Mouse (Mus musculus): ENCODE measurements at regions not wholly inside any gene's neighbourhood (a gene's known extent, or its start where the extent isn't known, plus 50 kb on each side); places are given as distances from the start of the nearest gene placed in this dataset.

GRCm38 (mm10) chr9:83700916-83701315, 105.2 kb downstream of the Elovl4 start:
- Histone ChIP-seq H3K27me3 (no peaks in the 10 kb centered on the region), H3K4me2 (no peak overlapping the region), H3K9me3 (replicated peaks) (no peaks in the 10 kb centered on the region), H3K9ac (no peak overlapping the region), H3K4me3 (no peak overlapping the region), H3K27ac (no peak overlapping the region), H3K4me1 (replicated peaks) (no peaks in the 10 kb centered on the region), H3K36me3 (no peaks in the 10 kb centered on the region)
- ATAC-seq (replicated peaks; ENCODE audit: insufficient number of reproducible peaks, insufficient read depth, low FRiP score, low read depth) = no peak
- WGBS = 84% methylated on average over 7 of the region's 7 CpGs

- H3K27ac ChIP-seq = no peak overlapping the region
- no peaks in the 10 kb centered on the region for H3K27me3 ChIP-seq
- H3K4me2 ChIP-seq = no peak overlapping the region
- no peak overlapping the region for H3K9ac ChIP-seq
- WGBS = 83% methylated on average over 7 of the region's 7 CpGs
- no peaks in the 10 kb centered on the region for H3K4me1 ChIP-seq (replicated peaks)
- H3K9me3 ChIP-seq (replicated peaks) = no peaks in the 10 kb centered on the region
- H3K36me3 ChIP-seq = no peaks in the 10 kb centered on the region
- ATAC-seq (replicated peaks; ENCODE audit: insufficient number of reproducible peaks, insufficient read depth, low FRiP score, low read depth) = no peak
- H3K4me3 ChIP-seq = no peak overlapping the region
Observed at GRCm38 (mm10) chr9:83700056-83700455, 106.0 kb downstream of the Elovl4 start.

GRCm38 (mm10) chr9:83691332-83692198, 114.5 kb downstream of the Elovl4 start:
- peak overlapping the region; percentile 32 for H3K4me3 ChIP-seq
- ATAC-seq (replicated peaks; ENCODE audit: insufficient number of reproducible peaks, insufficient read depth, low FRiP score, low read depth) = no peak
- 20% methylated on average over 24 of the region's 24 CpGs for WGBS
- peak overlapping the region; percentile 51 for H3K4me2 ChIP-seq
- H3K9me3 ChIP-seq (replicated peaks) = no peaks in the 10 kb centered on the region
- 0 out of 2 replicates have a peak, but pooled peaks cover 2% of the 10 kb centered on the region for H3K27me3 ChIP-seq
- H3K9ac ChIP-seq = no peak overlapping the region
- H3K4me1 ChIP-seq (replicated peaks) = peaks cover 8% of the 10 kb centered on the region; the same call in 1 of the 2 replicates
- no peak overlapping the region for H3K27ac ChIP-seq
- H3K36me3 ChIP-seq = no peaks in the 10 kb centered on the region

Measured in heart, embryonic 15.5 days (tissue).